Mouse (Mus musculus) MEL (cell line): Measurements from ENCODE around the gene Lbx2. TPM values are rescaled to one million over a fixed set of nuclear protein-coding genes. Genes with fewer than 3 reads are reported as not detected.

Experiments used
- DNase-seq: peaks from one replicate; pipeline ENCODE4 v3.0.0; 2011; ENCODE audit warnings: low read depth, low spot score
- H3K27ac ChIP-seq: 2 replicates; pipeline ENCODE4 v1.5.1; 2012; ENCODE audit warnings: low read depth, mild to moderate bottlenecking, control low read depth, low read length, moderate library complexity; ENCODE audit not compliant: control insufficient read depth
- H3K27me3 ChIP-seq, 2 experiments: fragments of 150-350 bp in 1 of 2; sonication (generic) in 1 of 2; 2 replicates each; pipeline ENCODE4 v1.6.1; 2012; ENCODE audit warnings: low read length in 2 of 2, mild to moderate bottlenecking in 2 of 2, improper control_type of control experiment in 1 of 2, moderate library complexity in 1 of 2; ENCODE audit not compliant: insufficient read depth in 2 of 2, control insufficient read depth in 1 of 2
- H3K36me3 ChIP-seq, 2 experiments: 2 replicates each; pipeline ENCODE4 v1.6.1; 2012 to 2014; ENCODE audit warnings: low read length in 2 of 2, improper control_type of control experiment in 1 of 2, inconsistent platforms in 1 of 2, mild to moderate bottlenecking in 1 of 2; ENCODE audit not compliant: insufficient read depth in 2 of 2, control insufficient read depth in 1 of 2
- H3K4me1 ChIP-seq, 2 experiments: fragments of 150-350 bp in 1 of 2; sonication (generic) in 1 of 2; 2 replicates each; pipeline ENCODE4 v1.6.1; 2012; ENCODE audit warnings: low read length in 2 of 2, improper control_type of control experiment in 1 of 2, mild to moderate bottlenecking in 1 of 2; ENCODE audit not compliant: insufficient read depth in 2 of 2, control insufficient read depth in 1 of 2
- H3K4me3 ChIP-seq, 2 experiments: fragments of 150-350 bp in 1 of 2; sonication (generic) in 1 of 2; 2 replicates each; pipeline ENCODE4 v1.5.1; 2012; ENCODE audit warnings: low read depth in 2 of 2, low read length in 2 of 2, mild to moderate bottlenecking in 2 of 2, moderate library complexity in 2 of 2, control low read depth in 1 of 2, improper control_type of control experiment in 1 of 2; ENCODE audit not compliant: control insufficient read depth in 1 of 2, insufficient read depth in 1 of 2
- H3K79me2 ChIP-seq: 2 replicates; pipeline ENCODE4 v1.6.1; 2012; ENCODE audit warnings: mild to moderate bottlenecking, low read length, moderate library complexity; ENCODE audit not compliant: control insufficient read depth, poor library complexity, insufficient read depth
- H3K9ac ChIP-seq: 2 replicates; pipeline ENCODE4 v1.6.1; 2012; ENCODE audit warnings: low read depth, mild to moderate bottlenecking, control low read depth, low read length, moderate library complexity; ENCODE audit not compliant: control insufficient read depth, poor library complexity, severe bottlenecking
- H3K9me3 ChIP-seq: fragments of 150-350 bp; sonication (generic); replicated peaks from 2 replicates; pipeline ENCODE4 v1.6.1; 2012; ENCODE audit warnings: mild to moderate bottlenecking, low read length, improper control_type of control experiment, moderate library complexity; ENCODE audit not compliant: insufficient read depth
- BHLHE40 ChIP-seq: IDR thresholded peaks from 2 replicates; pipeline ENCODE4 v1.6.1; 2012; ENCODE audit warnings: low read depth, mild to moderate bottlenecking, inconsistent platforms, low read length, improper control_type of control experiment, borderline replicate concordance
- CTCF ChIP-seq, 3 experiments: IDR thresholded peaks in 2 of 3; conservative IDR thresholded peaks in 1 of 3; 2 replicates each; pipeline ENCODE4 v1.5.1; 2011 to 2012; ENCODE audit warnings: low read length in 3 of 3, low read depth in 2 of 3, mild to moderate bottlenecking in 2 of 3, improper control_type of control experiment in 1 of 3, inconsistent platforms in 1 of 3, mixed read lengths in 1 of 3, moderate library complexity in 1 of 3; ENCODE audit not compliant: control insufficient read depth in 1 of 3, insufficient read depth in 1 of 3, poor library complexity in 1 of 3, severe bottlenecking in 1 of 3
- E2F4 ChIP-seq: IDR thresholded peaks from 2 replicates; pipeline ENCODE4 v1.6.1; 2011; ENCODE audit warnings: low read depth, low read length, improper control_type of control experiment, borderline replicate concordance
- ELF1 ChIP-seq: IDR thresholded peaks from 2 replicates; pipeline ENCODE4 v1.6.1; 2014; ENCODE audit warnings: low read depth, mild to moderate bottlenecking, inconsistent platforms, low read length, improper control_type of control experiment, moderate library complexity
- GATA1 ChIP-seq: IDR thresholded peaks from 2 replicates; pipeline ENCODE4 v1.6.1; 2011; ENCODE audit warnings: low read depth, low read length, improper control_type of control experiment
- HCFC1 ChIP-seq: IDR thresholded peaks from 2 replicates; pipeline ENCODE4 v1.6.1; 2012; ENCODE audit warnings: low read depth, mild to moderate bottlenecking, inconsistent platforms, low read length, improper control_type of control experiment, moderate library complexity
- MAZ ChIP-seq: IDR thresholded peaks from 2 replicates; pipeline ENCODE4 v1.6.1; 2012; ENCODE audit warnings: low read depth, mild to moderate bottlenecking, inconsistent platforms, low read length, improper control_type of control experiment
- MEF2A ChIP-seq: IDR thresholded peaks from 2 replicates; pipeline ENCODE4 v1.6.1; 2014; ENCODE audit warnings: low read depth, mild to moderate bottlenecking, inconsistent platforms, low read length, improper control_type of control experiment; ENCODE audit not compliant: poor library complexity, insufficient replicate concordance, severe bottlenecking; ENCODE audit errors: extremely low read depth
- MXI1 ChIP-seq: IDR thresholded peaks from 2 replicates; pipeline ENCODE4 v1.6.1; 2011; ENCODE audit warnings: mild to moderate bottlenecking, low read depth, low read length, improper control_type of control experiment
- MYB ChIP-seq: IDR thresholded peaks from 2 replicates; pipeline ENCODE4 v1.6.1; 2011; ENCODE audit warnings: mild to moderate bottlenecking, low read depth, low read length, improper control_type of control experiment
- NELFE ChIP-seq: IDR thresholded peaks from 2 replicates; pipeline ENCODE4 v1.6.1; 2011; ENCODE audit warnings: low read depth, low read length, improper control_type of control experiment
- POLR2A ChIP-seq, 2 experiments: IDR thresholded peaks; 2 replicates each; pipeline ENCODE4 v1.6.1; 2011 to 2012; ENCODE audit warnings: low read length in 2 of 2, mild to moderate bottlenecking in 2 of 2, control low read depth in 1 of 2, improper control_type of control experiment in 1 of 2, low read depth in 1 of 2, moderate library complexity in 1 of 2; ENCODE audit not compliant: control insufficient read depth in 1 of 2, insufficient read depth in 1 of 2, poor library complexity in 1 of 2
- POLR2AphosphoS2 ChIP-seq: IDR thresholded peaks from 2 replicates; pipeline ENCODE4 v1.6.1; 2011; ENCODE audit warnings: low read length, improper control_type of control experiment
- POLR2AphosphoS5 ChIP-seq: IDR thresholded peaks from 2 replicates; pipeline ENCODE4 v1.6.1; 2012; ENCODE audit warnings: low read depth, borderline replicate concordance, mild to moderate bottlenecking, inconsistent platforms, low read length, moderate library complexity, mixed read lengths
- RAD21 ChIP-seq: IDR thresholded peaks from 2 replicates; pipeline ENCODE4 v1.6.1; 2011; ENCODE audit warnings: mild to moderate bottlenecking, low read depth, low read length, improper control_type of control experiment
- SMC3 ChIP-seq: IDR thresholded peaks from 2 replicates; pipeline ENCODE4 v1.6.1; 2011; ENCODE audit warnings: low read depth, low read length, improper control_type of control experiment
- TBP ChIP-seq: IDR thresholded peaks from 2 replicates; pipeline ENCODE4 v1.8.0; 2011; ENCODE audit warnings: low read depth, low read length, improper control_type of control experiment
- UBTF ChIP-seq: IDR thresholded peaks from 2 replicates; pipeline ENCODE4 v1.6.1; 2012; ENCODE audit warnings: low read depth, mild to moderate bottlenecking, inconsistent platforms, low read length, improper control_type of control experiment, moderate library complexity, borderline replicate concordance; ENCODE audit not compliant: insufficient read depth
- USF1 ChIP-seq: IDR thresholded peaks from 2 replicates; pipeline ENCODE4 v1.6.1; 2014; ENCODE audit warnings: low read depth, mild to moderate bottlenecking, inconsistent platforms, low read length, improper control_type of control experiment, moderate library complexity
- USF2 ChIP-seq, 2 experiments: IDR thresholded peaks; 2 replicates each; pipeline ENCODE4 v1.6.1; 2011 to 2012; ENCODE audit warnings: improper control_type of control experiment in 2 of 2, low read length in 2 of 2, borderline replicate concordance in 1 of 2, inconsistent platforms in 1 of 2, low read depth in 1 of 2, mild to moderate bottlenecking in 1 of 2; ENCODE audit not compliant: insufficient read depth in 1 of 2
- ZC3H11A ChIP-seq: IDR thresholded peaks from 2 replicates; pipeline ENCODE4 v1.6.1; 2012; ENCODE audit warnings: low read depth, mild to moderate bottlenecking, inconsistent platforms, low read length, improper control_type of control experiment
- ZKSCAN1 ChIP-seq: IDR thresholded peaks from 2 replicates; pipeline ENCODE4 v1.6.1; 2012; ENCODE audit warnings: low read depth, mild to moderate bottlenecking, inconsistent platforms, low read length, improper control_type of control experiment, moderate library complexity
- ZNF384 ChIP-seq: IDR thresholded peaks from 2 replicates; pipeline ENCODE4 v1.6.1; 2012; ENCODE audit warnings: low read depth, mild to moderate bottlenecking, inconsistent platforms, low read length, improper control_type of control experiment
- polyA plus RNA-seq, 2 experiments: library from polyadenylated mRNA; stranded (reverse) in 1 of 2; unstranded in 1 of 2; fragments of >175 nt in 1 of 2; fragments of >200 nt in 1 of 2; gene quantifications; 2 replicates each; pipeline versions ENCODE4 v1.2.1 to v1.2.4; 2012; ENCODE audit warnings: low replicate concordance in 2 of 2, low read depth in 1 of 2; ENCODE audit not compliant: insufficient read length in 2 of 2, insufficient read depth in 1 of 2, missing spikeins in 1 of 2
- total RNA-seq: library from RNA; depleted of rRNA; stranded (reverse); fragments of 300-350 nt; gene quantifications from 2 replicates; pipeline ENCODE4 v1.2.3, GENCODE M21; 2012

Lbx2 gene
- total and polyA plus RNA-seq, 3 experiments = 0.58 to 0.85 TPM; not detected in 1

GRCm38 (mm10) chr6:83071220-83071619, 14.9 kb upstream of the Lbx2 start:
- Histone ChIP-seq H3K4me1 (no peaks in the 10 kb centered on the region), H3K9me3 (no peaks in the 10 kb centered on the region), H3K79me2 (no peaks in the 10 kb centered on the region), H3K36me3 (no peaks in the 10 kb centered on the region), H3K27me3 (no peaks in the 10 kb centered on the region), H3K4me3 (no peak overlapping the region), H3K27ac (no peak overlapping the region), H3K9ac (no peak overlapping the region)
- DNase-seq = no peak
- TF ChIP-seq E2F4 (no peak), USF2 (IDR thresholded peaks at IDR 0.05; ENCODE audit: borderline replicate concordance in 1 of 2, insufficient read depth in 1 of 2, low read depth in 1 of 2, low read length in 2 of 2) (no peak)

GRCm38 (mm10) chr6:83074979-83075378, 11.2 kb upstream of the Lbx2 start:
- no peaks in the 10 kb centered on the region for H3K27me3 ChIP-seq
- H3K36me3 ChIP-seq = peaks cover 0 to 9% of the 10 kb centered on the region in 2 experiments; a peak in 2 of 4 replicates
- peak; percentile 73 for DNase-seq
- no peak overlapping the region for H3K27ac ChIP-seq
- no peak overlapping the region for H3K9ac ChIP-seq
- H3K4me1 ChIP-seq = peaks cover 0 to 13% of the 10 kb centered on the region in 2 experiments; a peak in 2 of 4 replicates
- H3K79me2 ChIP-seq = peaks cover 11% of the 10 kb centered on the region
- no peak overlapping the region for H3K4me3 ChIP-seq
- no peaks in the 10 kb centered on the region for H3K9me3 ChIP-seq
- peak; percentile 58 for TF ChIP-seq RAD21
- TF ChIP-seq POLR2A (IDR thresholded peaks at IDR 0.05; ENCODE audit: control insufficient read depth in 1 of 2, insufficient read depth in 1 of 2, low read depth in 1 of 2, low read length in 2 of 2, poor library complexity in 1 of 2) = no peak
- peak; percentile 62 for TF ChIP-seq SMC3
- TF ChIP-seq GATA1 = 0 out of 2 replicates have a peak, but pooled peaks have one; percentile 32
- TF ChIP-seq NELFE = no peak
- TF ChIP-seq ZNF384 = peak; percentile 85
- peak; percentile 36; the same call in 1 of the 2 replicates for TF ChIP-seq ZC3H11A
- TF ChIP-seq CTCF (IDR thresholded peaks at IDR 0.05 in 2 of 3, conservative IDR thresholded peaks at IDR 0.05 in 1 of 3; ENCODE audit: control insufficient read depth in 1 of 3, insufficient read depth in 1 of 3, low read depth in 2 of 3, low read length in 3 of 3, poor library complexity in 1 of 3, severe bottlenecking in 1 of 3) = peak; percentile 26 to 65 (median 44); a peak in 5 of 6 replicates

- Histone ChIP-seq H3K27ac (peak within 1 kb of the TSS; percentile 89), H3K9me3 (no peaks in the 10 kb centered on the region), H3K4me1 (peaks cover 0 to 13% of the 10 kb centered on the region in 2 experiments; a peak in 2 of 4 replicates), H3K79me2 (peaks cover 11% of the 10 kb centered on the region), H3K27me3 (no peaks in the 10 kb centered on the region), H3K36me3 (peaks cover 0 to 9% of the 10 kb centered on the region in 2 experiments; a peak in 2 of 4 replicates), H3K9ac (peak within 1 kb of the TSS; percentile 96), H3K4me3 (peak within 1 kb of the TSS; percentile 78 to 88)
- peak; percentile 57 for DNase-seq
- TF ChIP-seq POLR2AphosphoS2 = no peak
- TF ChIP-seq POLR2AphosphoS5 = no peak
- TF ChIP-seq BHLHE40 = no peak
- TF ChIP-seq HCFC1 = 0 out of 2 replicates have a peak, but pooled peaks have one; percentile 43
- no peak for TF ChIP-seq SMC3
- TF ChIP-seq GATA1 = no peak
- no peak for TF ChIP-seq ZNF384
- TF ChIP-seq POLR2A (IDR thresholded peaks at IDR 0.05; ENCODE audit: control insufficient read depth in 1 of 2, insufficient read depth in 1 of 2, low read depth in 1 of 2, low read length in 2 of 2, poor library complexity in 1 of 2) = no peak; a peak in 1 of 4 replicates
- no peak; the same call in 1 of the 2 replicates for TF ChIP-seq MAZ
- TF ChIP-seq ZKSCAN1 = no peak
- TF ChIP-seq UBTF = peak; percentile 78; the same call in 1 of the 2 replicates
- TF ChIP-seq TBP = no peak
- no peak for TF ChIP-seq MEF2A
- no peak for TF ChIP-seq ELF1
- TF ChIP-seq USF1 = no peak
- TF ChIP-seq MXI1 = peak; percentile 34; the same call in 1 of the 2 replicates
- TF ChIP-seq MYB = no peak
Measured at GRCm38 (mm10) chr6:83077630-83078323, 8.4 kb upstream of the Lbx2 start, which contains the start of gene Pcgf1. TSS of gene Pcgf1 (plus strand) at chr6:83077869.
